ENCODE assay signal across 10 mouse cellular contexts in genomic region chr1:36874874-36875561, GRCm38 (mm10).
DNase-seq lines count a peak whose midpoint lies in the region; ATAC-seq and TF ChIP-seq lines count a peak whose summit lies in the region.
"Had no signal": no experiment of that assay in that cellular context is flagged by ENCODE, and none has a peak within 500 bp of the region (broad histone marks: within the 10 kb centered on the region; RNA-seq: fewer than 3 reads in every experiment).

No protein-coding gene starts in this region.

- no peaks in the 10 kb centered on the region for H3K9me3 ChIP-seq in liver, embryonic 12.5 days (replicated peaks)
- H3K9me3 ChIP-seq in hindbrain, embryonic 14.5 days (ENCODE audit: control insufficient read depth, low read length), result no peaks in the 10 kb centered on the region
- H3K9me3 ChIP-seq: limb, embryonic 13.5 days had no signal

- H3K4me1 ChIP-seq in liver, embryonic 12.5 days, result peaks cover 56% of the 10 kb centered on the region
- peaks cover 8% of the 10 kb centered on the region for H3K4me1 ChIP-seq in lung, adult 2 months (ENCODE audit: control insufficient read depth, insufficient read depth, low read length)
- no peaks in the 10 kb centered on the region for H3K4me1 ChIP-seq in hindbrain, embryonic 14.5 days (replicated peaks; ENCODE audit: control insufficient read depth, insufficient read depth, low read length)
- H3K4me1 ChIP-seq: limb, embryonic 13.5 days had no signal

- no peak overlapping the region for H3K4me2 ChIP-seq in liver, embryonic 12.5 days
- no peak overlapping the region for H3K4me2 ChIP-seq in hindbrain, embryonic 14.5 days (replicated peaks)
- H3K4me2 ChIP-seq: limb, embryonic 13.5 days had no signal

- no peak overlapping the region for H3K27ac ChIP-seq in liver, embryonic 12.5 days
- no peak overlapping the region for H3K27ac ChIP-seq in hindbrain, embryonic 14.5 days
- H3K27ac ChIP-seq: limb, embryonic 13.5 days had no signal

- no peak overlapping the region for H3K4me3 ChIP-seq in liver, embryonic 12.5 days
- no peak overlapping the region for H3K4me3 ChIP-seq in lung, adult 2 months (replicated peaks; ENCODE audit: extremely low read depth, low read depth, low read length)
- H3K4me3 ChIP-seq in hindbrain, embryonic 14.5 days (replicated peaks; ENCODE audit: low read length), result no peak overlapping the region
- H3K4me3 ChIP-seq: limb, embryonic 13.5 days had no signal

- TF ChIP-seq POLR2A in lung, adult 2 months (IDR thresholded peaks at IDR 0.05; ENCODE audit: borderline replicate concordance, extremely low read depth, low read depth, low read length), result no peak

- DNase-seq in adrenal gland, adult (ENCODE audit: inconsistent age in 2 of 2, low spot score in 1 of 2), result peak; percentile 16 to 58
- DNase-seq in adrenal gland, postnatal 25 days, result no peak
- DNase-seq in liver (no peak), MN1 (ENCODE audit: low spot score) (no peak)
- DNase-seq in lung, adult 2 months, result no peak
- DNase-seq in splenic B cell, adult 2 months (ENCODE audit: low read depth, low spot score), result peak; percentile 24
- no peak for DNase-seq in hindbrain, embryonic 14.5 days (ENCODE audit: low spot score)

- peak; percentile 44 for TF ChIP-seq CTCF in lung, adult 2 months (IDR thresholded peaks at IDR 0.05; ENCODE audit: insufficient read depth, low read length)

- H3K9ac ChIP-seq in liver, embryonic 12.5 days, result no peak overlapping the region
- no peak overlapping the region for H3K9ac ChIP-seq in hindbrain, embryonic 14.5 days
- H3K9ac ChIP-seq: limb, embryonic 13.5 days had no signal

- WGBS in liver, embryonic 12.5 days (ENCODE audit: insufficient replicate concordance), result 59% methylated on average over 8 of the region's 8 CpGs
- 41% methylated on average over 8 of the region's 8 CpGs for WGBS in lung, adult 2 months
- 81% methylated on average over 8 of the region's 8 CpGs for WGBS in hindbrain, embryonic 14.5 days

- H3K27me3 ChIP-seq in liver, embryonic 12.5 days (replicated peaks), result no peaks in the 10 kb centered on the region
- no peaks in the 10 kb centered on the region for H3K27me3 ChIP-seq in splenic B cell, adult 2 months (ENCODE audit: control insufficient read depth, insufficient read depth, low read length, poor library complexity, severe bottlenecking)
- H3K27me3 ChIP-seq in hindbrain, embryonic 14.5 days (ENCODE audit: control insufficient read depth, insufficient read depth, low read length), result no peaks in the 10 kb centered on the region
- H3K27me3 ChIP-seq: limb, embryonic 13.5 days had no signal

- 0 out of 2 replicates have a peak, but pooled peaks have one; percentile 40 for ATAC-seq in liver, embryonic 12.5 days
- ATAC-seq in hindbrain, embryonic 14.5 days (ENCODE audit: low FRiP score), result no peak
- ATAC-seq: hindbrain, embryonic 16.5 days had no signal

- peaks cover 63% of the 10 kb centered on the region for H3K36me3 ChIP-seq in liver, embryonic 12.5 days
- H3K36me3 ChIP-seq in splenic B cell, adult 2 months (ENCODE audit: control insufficient read depth, insufficient read depth, low read length, poor library complexity, severe bottlenecking), result peaks cover 6% of the 10 kb centered on the region; the same call in 1 of the 2 replicates
- peaks cover 6% of the 10 kb centered on the region; the same call in 1 of the 2 replicates for H3K36me3 ChIP-seq in hindbrain, embryonic 14.5 days (replicated peaks; ENCODE audit: control insufficient read depth, insufficient read depth)

Comparison
In these comparisons a context has a peak if more than half of its experiments do, and no peak if none do; other contexts are left out.
1. DNase-seq: peak in adrenal gland, adult (2 of 2) and splenic B cell, adult 2 months (single experiment); none in adrenal gland, postnatal 25 days (single experiment), liver (single experiment), lung, adult 2 months (single experiment), MN1 (single experiment) and hindbrain, embryonic 14.5 days (single experiment).